Mouse (Mus musculus) heart, embryonic 16.5 days (tissue): ENCODE measurements around the gene Lrrc23. TPM values are rescaled to one million over a fixed set of nuclear protein-coding genes. Genes with fewer than 3 reads are reported as not detected.

ENCODE experiments used
- ATAC-seq: fragments of 200-750 bp; cut with Nextera tagmentation; replicated peaks from 2 replicates; pipeline ENCODE4 v1.8.0; 2017; ENCODE audit warnings: moderate number of reproducible peaks; ENCODE audit not compliant: insufficient read depth, low FRiP score; ENCODE audit errors: extremely low read depth
- H3K27ac ChIP-seq: fragments of 300-500 bp; sonication (generic); 2 replicates; pipeline ENCODE4 v1.5.1; 2014; ENCODE audit warnings: mild to moderate bottlenecking, low read length, control low read depth, moderate library complexity
- H3K27me3 ChIP-seq: fragments of 300-500 bp; sonication (generic); 2 replicates; pipeline ENCODE4 v1.6.1; 2014; ENCODE audit warnings: low read length, mixed read lengths; ENCODE audit not compliant: control insufficient read depth, insufficient read depth
- H3K36me3 ChIP-seq: fragments of 300-500 bp; sonication (generic); 2 replicates; pipeline ENCODE4 v1.6.1; 2014; ENCODE audit not compliant: control insufficient read depth, insufficient read depth
- H3K4me1 ChIP-seq: fragments of 300-500 bp; sonication (generic); 2 replicates; pipeline ENCODE4 v1.6.1; 2014; ENCODE audit warnings: low read length, mixed read lengths; ENCODE audit not compliant: control insufficient read depth, insufficient read depth
- H3K4me2 ChIP-seq: fragments of 300-500 bp; sonication (generic); 2 replicates; pipeline ENCODE4 v1.6.1; 2014; ENCODE audit warnings: low read depth, mild to moderate bottlenecking, control low read depth, low read length
- H3K4me3 ChIP-seq: fragments of 300-500 bp; sonication (generic); 2 replicates; pipeline ENCODE4 v1.5.1; 2014; ENCODE audit warnings: mild to moderate bottlenecking, control low read depth, low read length
- H3K9ac ChIP-seq: fragments of 300-500 bp; sonication (generic); 2 replicates; pipeline ENCODE4 v1.6.1; 2014; ENCODE audit warnings: low read length, control low read depth
- H3K9me3 ChIP-seq: fragments of 300-500 bp; sonication (generic); replicated peaks from 2 replicates; pipeline ENCODE4 v1.6.1; 2016; ENCODE audit warnings: low read length; ENCODE audit not compliant: control insufficient read depth
- WGBS: fragments of 180-500 bp; shearing (Covaris S2); extraction: QIAGEN DNeasy Blood & Tissue Kit; methylation state at CpG from one replicate; pipeline ENCODE4 v1.1.7; 2014; 5-methylcytosine and 5-hydroxymethylcytosine counted together
- polyA plus RNA-seq: library from polyadenylated mRNA; unstranded; fragments of >200 nt; fragmentation: Nextera tagmentation; extraction: Ambion mirVana; gene quantifications from 2 replicates; pipeline ENCODE4 v1.2.1, GENCODE M21; 2015

The Lrrc23 gene
- 2.5 and 5.7 TPM in 2 replicates for polyA plus RNA-seq

DNA sequence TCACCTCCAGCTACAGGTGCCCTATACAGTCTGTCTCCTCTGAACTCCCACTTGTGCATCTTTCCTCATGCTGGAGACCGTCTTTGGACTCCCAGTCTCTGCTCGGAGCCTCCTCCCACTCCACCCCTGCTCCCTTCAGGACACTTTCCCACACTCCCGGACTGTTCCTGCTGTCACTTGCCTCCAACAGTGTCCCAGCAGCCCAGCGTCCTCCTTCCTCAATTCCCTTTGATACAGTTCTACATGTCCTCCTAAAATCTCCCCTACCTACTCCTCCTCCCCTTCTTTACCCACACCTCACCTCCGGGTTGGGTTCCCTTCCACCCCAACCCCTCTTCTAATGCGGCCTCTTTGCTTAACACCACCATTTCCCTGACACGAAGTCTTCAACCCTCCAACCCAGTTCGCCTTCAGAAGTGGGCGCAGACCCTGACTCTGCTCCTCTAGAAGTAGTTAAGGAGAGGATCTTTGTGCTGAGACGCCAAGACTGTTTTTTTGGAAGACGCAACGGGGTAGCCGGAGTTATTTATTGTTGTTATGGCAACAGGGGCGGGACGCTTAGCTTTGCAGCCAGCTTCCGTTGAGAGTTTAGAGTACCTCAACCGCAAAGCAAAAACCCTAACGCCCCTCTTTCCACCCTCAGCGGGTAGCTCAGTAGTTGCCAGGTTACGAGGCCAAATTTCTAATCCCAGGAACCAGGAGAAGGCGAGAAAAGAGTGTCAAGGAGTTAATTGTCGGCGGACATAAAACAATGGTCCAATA is at the start of gene Lrrc23:
Gene Lrrc23 (minus strand): TSS at position 506 of the 762 bp plus-strand sequence.
- H3K4me2 ChIP-seq = peak within 1 kb of the TSS; percentile 61
- 2% methylated on average over 23 of the region's 23 CpGs for WGBS
- H3K27ac ChIP-seq = no peak within 1 kb of the TSS
- H3K36me3 ChIP-seq = no peaks in the 10 kb centered on the region
- H3K9ac ChIP-seq = peak within 1 kb of the TSS; percentile 7; the same call in 1 of the 2 replicates
- no peaks in the 10 kb centered on the region for H3K9me3 ChIP-seq
- peak; percentile 37 for ATAC-seq
- peaks cover 8% of the 10 kb centered on the region; the same call in 1 of the 2 replicates for H3K4me1 ChIP-seq
- H3K4me3 ChIP-seq = peak within 1 kb of the TSS; percentile 39
- H3K27me3 ChIP-seq = 0 out of 2 replicates have a peak, but pooled peaks cover 2% of the 10 kb centered on the region

- WGBS = 21% methylated on average over 10 of the region's 10 CpGs
- no peaks in the 10 kb centered on the region for H3K9me3 ChIP-seq
- H3K4me1 ChIP-seq = peaks cover 20% of the 10 kb centered on the region
- H3K27ac ChIP-seq = peak overlapping the region; percentile 61
- ATAC-seq = no peak
- peaks cover 37% of the 10 kb centered on the region for H3K36me3 ChIP-seq
- no peaks in the 10 kb centered on the region for H3K27me3 ChIP-seq
- H3K9ac ChIP-seq = peak overlapping the region; percentile 72
- H3K4me3 ChIP-seq = peak overlapping the region; percentile 80
- H3K4me2 ChIP-seq = peak overlapping the region; percentile 95
These were observed 48.6 kb upstream of the Lrrc23 start for GRCm38 (mm10) chr6:124828101-124828592.

DNA sequence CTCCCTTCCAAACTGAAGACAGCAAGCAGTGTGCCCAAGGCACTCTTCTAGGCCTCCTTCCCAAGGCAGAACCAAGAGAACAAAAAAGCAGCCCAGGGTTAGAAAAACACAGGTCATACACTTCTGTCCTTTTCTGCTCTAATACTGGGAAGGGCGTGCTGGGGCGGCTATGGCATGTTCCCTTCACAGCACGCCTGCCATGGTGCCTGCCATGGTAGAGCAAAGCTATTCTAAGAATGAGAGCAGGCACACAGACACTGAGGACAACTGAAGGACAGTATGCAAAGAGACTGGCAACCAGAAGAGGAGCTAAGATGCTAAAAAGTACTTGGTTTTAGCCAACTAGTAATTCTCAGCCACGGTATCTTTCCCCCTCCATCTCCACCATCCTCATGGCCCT is 42.5 kb upstream of the Lrrc23 start:
- peak overlapping the region; percentile 56 for H3K27ac ChIP-seq

GRCm38 (mm10) chr6:124820891-124821290 is 41.4 kb upstream of the Lrrc23 start:
- Histone ChIP-seq H3K9me3 (no peaks in the 10 kb centered on the region), H3K4me1 (no peaks in the 10 kb centered on the region), H3K27ac (no peak overlapping the region), H3K9ac (no peak overlapping the region), H3K4me3 (no peak overlapping the region), H3K27me3 (no peaks in the 10 kb centered on the region), H3K4me2 (no peak overlapping the region), H3K36me3 (peaks cover 88% of the 10 kb centered on the region)
- no peak for ATAC-seq
- 91% methylated on average over 5 of the region's 5 CpGs for WGBS

More for the DNA sequence above, 42.5 kb upstream of the Lrrc23 start:
- 74% methylated on average over 4 of the region's 4 CpGs for WGBS
- Histone ChIP-seq H3K9ac (no peak overlapping the region), H3K4me3 (no peak overlapping the region), H3K4me1 (no peaks in the 10 kb centered on the region), H3K9me3 (no peaks in the 10 kb centered on the region), H3K27me3 (no peaks in the 10 kb centered on the region), H3K4me2 (no peak overlapping the region), H3K36me3 (peaks cover 83% of the 10 kb centered on the region)
- ATAC-seq = no peak

- H3K9ac ChIP-seq = no peak overlapping the region
- no peak overlapping the region for H3K27ac ChIP-seq
- WGBS = 81% methylated on average over 8 of the region's 8 CpGs
- H3K4me2 ChIP-seq = no peak overlapping the region
- H3K4me1 ChIP-seq = peaks cover 9% of the 10 kb centered on the region
- no peaks in the 10 kb centered on the region for H3K27me3 ChIP-seq
- H3K36me3 ChIP-seq = peaks cover 61% of the 10 kb centered on the region
- no peaks in the 10 kb centered on the region for H3K9me3 ChIP-seq
- no peak for ATAC-seq
- no peak overlapping the region for H3K4me3 ChIP-seq
These were observed 38.4 kb upstream of the Lrrc23 start for GRCm38 (mm10) chr6:124817971-124818370.

DNA sequence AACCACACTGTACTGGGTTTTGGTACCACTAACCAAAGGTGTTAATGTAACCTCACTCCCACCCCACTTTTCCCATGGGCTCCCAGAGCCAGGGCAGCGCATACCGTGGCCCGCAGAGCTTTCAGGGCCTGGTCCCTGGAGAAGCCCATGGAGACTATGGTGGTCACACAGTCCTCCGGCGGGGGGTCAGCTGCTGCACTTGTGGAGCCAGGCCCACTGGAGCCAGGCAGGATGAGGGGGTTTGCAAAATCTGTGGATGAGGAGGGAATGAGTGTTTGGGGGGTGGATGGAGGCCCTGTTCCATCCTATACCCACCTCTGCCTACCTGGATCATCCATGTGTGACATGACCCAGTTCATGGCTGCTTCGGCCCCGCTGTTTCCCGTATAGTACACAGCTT is 38.0 kb upstream of the Lrrc23 start:
- H3K27ac ChIP-seq = no peak overlapping the region
- H3K4me1 ChIP-seq = peaks cover 13% of the 10 kb centered on the region
- no peak overlapping the region for H3K9ac ChIP-seq
- peaks cover 57% of the 10 kb centered on the region for H3K36me3 ChIP-seq
- no peaks in the 10 kb centered on the region for H3K27me3 ChIP-seq
- no peak overlapping the region for H3K4me3 ChIP-seq
- 92% methylated on average over 8 of the region's 8 CpGs for WGBS
- no peak overlapping the region for H3K4me2 ChIP-seq
- ATAC-seq = no peak
- H3K9me3 ChIP-seq = no peaks in the 10 kb centered on the region

GRCm38 (mm10) chr6:124817125-124817524 is 37.6 kb upstream of the Lrrc23 start:
- 95% methylated on average over 11 of the region's 11 CpGs for WGBS
- ATAC-seq = no peak
- Histone ChIP-seq H3K9ac (no peak overlapping the region), H3K4me3 (no peak overlapping the region), H3K9me3 (no peaks in the 10 kb centered on the region), H3K4me1 (peaks cover 18% of the 10 kb centered on the region), H3K27ac (no peak overlapping the region), H3K4me2 (no peak overlapping the region), H3K36me3 (peaks cover 55% of the 10 kb centered on the region), H3K27me3 (no peaks in the 10 kb centered on the region)

GRCm38 (mm10) chr6:124816611-124817010 is 37.1 kb upstream of the Lrrc23 start:
- 93% methylated on average over 4 of the region's 4 CpGs for WGBS

More at GRCm38 (mm10) chr6:124816611-124817010, 37.1 kb upstream of the Lrrc23 start:
- Histone ChIP-seq H3K4me1 (peaks cover 23% of the 10 kb centered on the region), H3K4me2 (no peak overlapping the region), H3K9ac (no peak overlapping the region), H3K27me3 (no peaks in the 10 kb centered on the region), H3K27ac (no peak overlapping the region), H3K36me3 (peaks cover 55% of the 10 kb centered on the region), H3K9me3 (no peaks in the 10 kb centered on the region), H3K4me3 (no peak overlapping the region)
- no peak for ATAC-seq
